Mouse (Mus musculus) embryonic facial prominence, embryonic 11.5 days (tissue): ENCODE results near the gene Egflam. TPM values are rescaled to one million over a fixed set of nuclear protein-coding genes. Genes with fewer than 3 reads are reported as not detected.

Experiments
- ATAC-seq: fragments of 200-750 bp; cut with Nextera tagmentation; replicated peaks from 2 replicates; pipeline ENCODE4 v1.8.0; 2017; ENCODE audit warnings: low read depth; ENCODE audit not compliant: insufficient number of reproducible peaks, low FRiP score, low TSS enrichment
- DNase-seq: peaks from one replicate; pipeline ENCODE4 v3.0.0-alpha.2; 2015; ENCODE audit warnings: low spot score
- H3K27ac ChIP-seq: fragments of 300-500 bp; sonication (generic); replicated peaks from 2 replicates; pipeline ENCODE4 v1.5.1; 2014; ENCODE audit warnings: mild to moderate bottlenecking, low read depth, low read length, control low read depth
- H3K27me3 ChIP-seq: fragments of 300-500 bp; sonication (generic); 2 replicates; pipeline ENCODE4 v1.6.1; 2014; ENCODE audit warnings: mild to moderate bottlenecking, low read length, moderate library complexity, mixed read lengths; ENCODE audit not compliant: control insufficient read depth, insufficient read depth
- H3K36me3 ChIP-seq: fragments of 300-500 bp; sonication (generic); replicated peaks from 2 replicates; pipeline ENCODE4 v1.6.1; 2014; ENCODE audit warnings: low read depth, mild to moderate bottlenecking, low read length, moderate library complexity, mixed read lengths; ENCODE audit not compliant: control insufficient read depth, insufficient read depth
- H3K4me1 ChIP-seq: fragments of 300-500 bp; sonication (generic); 2 replicates; pipeline ENCODE4 v1.6.1; 2014; ENCODE audit warnings: low read length, mixed read lengths; ENCODE audit not compliant: control insufficient read depth, insufficient read depth
- H3K4me2 ChIP-seq: fragments of 300-500 bp; sonication (generic); 2 replicates; pipeline ENCODE4 v1.6.1; 2014; ENCODE audit warnings: low read depth, mild to moderate bottlenecking, control low read depth, low read length, moderate library complexity
- H3K4me3 ChIP-seq: fragments of 300-500 bp; sonication (generic); 2 replicates; pipeline ENCODE4 v1.5.1; 2014; ENCODE audit warnings: low read depth, low read length, control low read depth
- H3K9ac ChIP-seq: fragments of 300-500 bp; sonication (generic); replicated peaks from 2 replicates; pipeline ENCODE4 v1.6.1; 2014; ENCODE audit warnings: mild to moderate bottlenecking, control low read depth, low read length
- H3K9me3 ChIP-seq: fragments of 300-500 bp; sonication (generic); replicated peaks from 2 replicates; pipeline ENCODE4 v1.6.1; 2016; ENCODE audit warnings: mild to moderate bottlenecking, low read length, inconsistent platforms, mixed read lengths; ENCODE audit not compliant: control insufficient read depth
- WGBS: fragments of 180-500 bp; shearing (Covaris S2); extraction: QIAGEN DNeasy Blood & Tissue Kit; methylation state at CpG from one replicate; pipeline ENCODE4 v1.1.7; 2014; 5-methylcytosine and 5-hydroxymethylcytosine counted together
- polyA plus RNA-seq: library from polyadenylated mRNA; unstranded; fragments of >200 nt; fragmentation: Nextera tagmentation; extraction: Ambion mirVana; gene quantifications from 2 replicates; pipeline ENCODE4 v1.2.1, GENCODE M21; 2014

Gene Egflam
- polyA plus RNA-seq, 1 experiment from 2014 or later = 13.0 TPM

GRCm38 (mm10) chr15:7288841-7289424 is 109.3 kb downstream of the Egflam start:
- Histone ChIP-seq H3K4me1 (no peaks in the 10 kb centered on the region), H3K9me3 (no peaks in the 10 kb centered on the region), H3K4me3 (no peak overlapping the region), H3K27me3 (no peaks in the 10 kb centered on the region), H3K27ac (no peak overlapping the region), H3K4me2 (no peak overlapping the region), H3K9ac (no peak overlapping the region), H3K36me3 (no peaks in the 10 kb centered on the region)
- 46% methylated on average over 4 of the region's 4 CpGs for WGBS
- DNase-seq (no peak), ATAC-seq (no peak)

DNA sequence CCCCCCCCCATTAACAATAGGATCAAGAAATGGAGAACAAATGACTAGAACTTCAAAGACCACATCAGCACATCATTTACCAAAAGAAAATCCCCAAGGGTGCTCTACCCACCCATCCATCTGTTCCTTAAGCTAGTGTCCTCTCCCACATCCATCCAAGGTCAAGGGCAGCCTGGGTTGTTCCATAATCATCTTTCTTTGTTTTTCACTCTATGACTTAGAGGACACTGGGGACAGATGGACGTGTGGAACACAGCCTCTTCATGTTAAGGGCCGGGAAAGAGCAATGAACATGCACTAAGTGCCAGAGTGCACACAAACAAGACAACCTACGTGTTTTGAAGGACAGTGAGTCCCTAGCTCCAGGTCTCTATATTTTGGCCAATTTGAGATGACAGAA is 110.3 kb downstream of the Egflam start:
- H3K27me3 ChIP-seq = no peaks in the 10 kb centered on the region
- no peak overlapping the region for H3K27ac ChIP-seq
- no peak overlapping the region for H3K4me2 ChIP-seq
- H3K36me3 ChIP-seq = no peaks in the 10 kb centered on the region
- DNase-seq (no peak), ATAC-seq (no peak)
- no peak overlapping the region for H3K4me3 ChIP-seq
- no peak overlapping the region for H3K9ac ChIP-seq
- WGBS = 83% methylated on average over 3 of the region's 3 CpGs
- no peaks in the 10 kb centered on the region for H3K4me1 ChIP-seq
- H3K9me3 ChIP-seq = no peaks in the 10 kb centered on the region

- ATAC-seq (no peak), DNase-seq (no peak)
- WGBS = 71% methylated on average over 6 of the region's 6 CpGs
- Histone ChIP-seq H3K4me1 (no peaks in the 10 kb centered on the region), H3K4me3 (no peak overlapping the region), H3K9me3 (no peaks in the 10 kb centered on the region), H3K36me3 (no peaks in the 10 kb centered on the region), H3K9ac (no peak overlapping the region), H3K27me3 (no peaks in the 10 kb centered on the region), H3K27ac (no peak overlapping the region), H3K4me2 (no peak overlapping the region)
Observed at GRCm38 (mm10) chr15:7281579-7281978, 116.6 kb downstream of the Egflam start.

DNA sequence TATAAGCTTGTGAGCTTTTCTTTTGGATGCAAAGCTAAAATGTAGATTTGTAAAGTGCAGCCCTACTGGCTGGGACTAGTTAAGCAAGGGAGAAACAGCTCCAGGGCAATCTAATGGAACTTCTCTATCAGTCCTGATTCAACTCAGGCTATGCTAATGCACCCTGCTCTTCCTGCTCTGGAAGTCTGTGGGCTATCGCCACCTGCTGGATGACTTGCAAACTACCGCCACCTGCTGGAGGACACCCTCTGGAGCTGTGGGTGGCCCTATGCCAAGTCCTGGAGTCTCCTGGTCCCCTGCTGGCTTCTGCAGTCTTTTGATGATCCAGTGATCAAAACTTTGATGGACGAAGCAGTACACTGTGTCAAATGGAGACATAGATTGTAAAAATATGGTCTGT is 134.4 kb downstream of the Egflam start:
- no peaks in the 10 kb centered on the region for H3K27me3 ChIP-seq
- H3K4me3 ChIP-seq = no peak overlapping the region
- H3K27ac ChIP-seq = no peak overlapping the region
- no peak for ATAC-seq
- no peak overlapping the region for H3K4me2 ChIP-seq
- H3K36me3 ChIP-seq = no peaks in the 10 kb centered on the region
- H3K4me1 ChIP-seq = no peaks in the 10 kb centered on the region
- no peaks in the 10 kb centered on the region for H3K9me3 ChIP-seq
- WGBS = 13% methylated on average over 3 of the region's 3 CpGs
- DNase-seq = peak; percentile 77
- H3K9ac ChIP-seq = no peak overlapping the region

DNA sequence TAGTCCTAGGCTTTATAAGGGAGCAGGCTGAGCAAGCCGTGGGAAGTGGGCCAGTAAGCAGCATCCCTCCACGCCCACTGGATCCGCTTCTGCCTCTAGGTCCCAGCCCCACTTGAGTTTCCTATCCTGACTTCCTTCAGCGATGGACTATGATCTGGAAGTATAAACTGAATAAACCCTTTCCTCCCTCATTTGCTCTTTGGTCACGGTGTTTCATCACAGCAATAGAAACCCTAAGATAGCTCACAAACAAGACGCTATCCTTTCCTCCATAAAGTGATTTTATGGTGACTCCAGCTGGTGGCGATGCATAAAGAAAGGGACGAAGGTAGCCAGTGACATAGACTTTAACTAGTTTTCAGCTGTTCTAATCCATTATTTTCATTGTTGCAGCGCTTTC is 134.9 kb downstream of the Egflam start:
- no peaks in the 10 kb centered on the region for H3K9me3 ChIP-seq
- H3K27me3 ChIP-seq = no peaks in the 10 kb centered on the region
- DNase-seq = no peak
- no peak overlapping the region for H3K4me2 ChIP-seq
- no peaks in the 10 kb centered on the region for H3K36me3 ChIP-seq
- no peak for ATAC-seq
- H3K4me3 ChIP-seq = no peak overlapping the region
- no peak overlapping the region for H3K27ac ChIP-seq
- WGBS = 94% methylated on average over 9 of the region's 9 CpGs
- H3K9ac ChIP-seq = no peak overlapping the region
- no peaks in the 10 kb centered on the region for H3K4me1 ChIP-seq

- H3K4me1 ChIP-seq = no peaks in the 10 kb centered on the region
- no peak for ATAC-seq
- 83% methylated on average over 1 of the region's 1 CpGs for WGBS
Observed at GRCm38 (mm10) chr15:7261371-7261770, 136.8 kb downstream of the Egflam start.

DNA sequence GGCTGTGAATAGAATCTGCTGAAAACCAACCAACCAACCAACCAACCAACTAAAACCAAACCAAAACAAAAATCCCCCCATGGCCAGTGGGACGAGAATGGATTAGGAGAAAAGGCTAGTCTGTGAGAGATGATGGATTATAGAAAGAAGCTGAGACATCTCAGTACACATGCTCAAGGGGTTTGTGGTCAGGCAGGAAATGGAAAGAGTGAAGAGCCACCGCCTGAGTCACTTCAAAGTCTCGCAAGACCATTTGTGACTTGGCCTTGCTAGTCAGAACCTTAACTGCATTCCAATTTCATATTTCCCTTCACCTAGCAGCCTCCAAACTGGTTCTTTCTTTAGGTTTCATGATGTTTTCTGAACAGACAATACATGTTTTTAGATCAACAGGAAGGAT is 141.6 kb downstream of the Egflam start:
- Histone ChIP-seq H3K9me3 (no peaks in the 10 kb centered on the region), H3K4me2 (no peak overlapping the region), H3K27ac (no peak overlapping the region), H3K27me3 (no peaks in the 10 kb centered on the region), H3K4me3 (no peak overlapping the region), H3K9ac (no peak overlapping the region), H3K36me3 (no peaks in the 10 kb centered on the region), H3K4me1 (no peaks in the 10 kb centered on the region)
- ATAC-seq (no peak), DNase-seq (no peak)
- 89% methylated on average over 3 of the region's 3 CpGs for WGBS

More at GRCm38 (mm10) chr15:7261371-7261770, 136.8 kb downstream of the Egflam start:
- Histone ChIP-seq H3K36me3 (no peaks in the 10 kb centered on the region), H3K27me3 (no peaks in the 10 kb centered on the region), H3K4me2 (no peak overlapping the region), H3K4me3 (no peak overlapping the region), H3K27ac (no peak overlapping the region), H3K9ac (no peak overlapping the region), H3K9me3 (no peaks in the 10 kb centered on the region)
- DNase-seq = no peak

DNA sequence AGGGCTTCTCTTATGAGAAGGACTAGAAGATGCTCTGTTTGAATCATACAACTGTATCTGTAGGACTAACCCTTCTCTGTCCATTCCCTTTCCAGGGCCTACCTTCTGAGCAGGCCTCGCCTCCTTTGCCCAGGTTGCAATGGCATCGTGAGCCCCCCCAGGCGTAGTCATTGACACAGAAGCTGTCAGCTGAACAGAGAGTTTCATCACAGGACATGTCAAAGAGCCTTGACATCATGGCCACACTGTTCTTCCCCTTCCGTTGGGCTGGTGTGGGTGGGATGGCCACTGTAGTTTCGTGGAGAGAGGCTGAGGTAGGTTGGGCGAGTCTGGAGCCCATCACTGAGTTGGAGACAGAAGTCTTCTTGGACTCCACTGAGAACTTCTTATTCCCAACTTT is 144.9 kb downstream of the Egflam start:
- H3K4me1 ChIP-seq = no peaks in the 10 kb centered on the region

More for the DNA sequence above, 144.9 kb downstream of the Egflam start:
- Histone ChIP-seq H3K27me3 (no peaks in the 10 kb centered on the region), H3K4me3 (no peak overlapping the region), H3K9ac (no peak overlapping the region), H3K4me2 (no peak overlapping the region), H3K36me3 (no peaks in the 10 kb centered on the region), H3K9me3 (no peaks in the 10 kb centered on the region), H3K27ac (no peak overlapping the region)
- ATAC-seq = no peak
- no peak for DNase-seq
- WGBS = 93% methylated on average over 6 of the region's 6 CpGs
